Mouse (Mus musculus) cerebellum, postnatal 25 days (tissue): ENCODE results near the gene Hoxd10.

Source experiments
- DNase-seq, 2 experiments: peaks; one replicate each; pipeline ENCODE4 v3.0.0; 2021; ENCODE audit warnings: mixed read lengths in 2 of 2

Gene Hoxd10

GRCm38 (mm10) chr2:74732513-74733316, 41.0 kb downstream of the Hoxd10 start:
- DNase-seq = no peak

GRCm38 (mm10) chr2:74733317-74733661, 41.6 kb downstream of the Hoxd10 start:
- DNase-seq = no peak

GRCm38 (mm10) chr2:74733765-74734164, 42.0 kb downstream of the Hoxd10 start:
- no peak for DNase-seq

- no peak for DNase-seq
These were observed 42.7 kb downstream of the Hoxd10 start for GRCm38 (mm10) chr2:74734451-74734850.

- DNase-seq = no peak
These were observed 43.5 kb downstream of the Hoxd10 start for GRCm38 (mm10) chr2:74734996-74735811.

GRCm38 (mm10) chr2:74735851-74736687, 44.3 kb downstream of the Hoxd10 start:
- no peak for DNase-seq

- no peak for DNase-seq
These were observed 45.2 kb downstream of the Hoxd10 start for GRCm38 (mm10) chr2:74736688-74737577.

GRCm38 (mm10) chr2:74737578-74738070, 45.9 kb downstream of the Hoxd10 start:
- DNase-seq = no peak

GRCm38 (mm10) chr2:74738623-74739475, 47.1 kb downstream of the Hoxd10 start:
- no peak for DNase-seq

- DNase-seq = no peak
These were observed 47.7 kb downstream of the Hoxd10 start for GRCm38 (mm10) chr2:74739476-74739800.

- no peak for DNase-seq
These were observed 48.1 kb downstream of the Hoxd10 start for GRCm38 (mm10) chr2:74739869-74740268.

GRCm38 (mm10) chr2:74740311-74741091, 48.8 kb downstream of the Hoxd10 start:
- DNase-seq = no peak

GRCm38 (mm10) chr2:74741252-74741978, 49.7 kb downstream of the Hoxd10 start:
- DNase-seq = no peak

GRCm38 (mm10) chr2:74741979-74742277, 50.2 kb downstream of the Hoxd10 start:
- no peak for DNase-seq
